Mouse (Mus musculus) erythroid progenitor cell, adult 5-6 weeks (primary cell): ENCODE results near the gene Defb43. TPM values are rescaled to one million over a fixed set of nuclear protein-coding genes. Genes with fewer than 3 reads are reported as not detected.
A peak's percentile ranks its signal among the peaks of the same experiment; 100 is the strongest.

Experiments used
- ATAC-seq: replicated peaks from 2 replicates; pipeline ENCODE4 v1.8.0; 2016; ENCODE audit warnings: moderate number of reproducible peaks, mild to moderate bottlenecking, moderate TSS enrichment, inconsistent platforms; ENCODE audit not compliant: poor library complexity, low FRiP score, severe bottlenecking
- total RNA-seq, 2 experiments: library from RNA; stranded (forward) in 1 of 2; stranded (reverse) in 1 of 2; fragments of 150-400 nt in 1 of 2; fragments of 186-747, 209-891 nt in 1 of 2; gene quantifications; 2 replicates each; pipeline versions ENCODE4 v1.2.3 to v1.2.4; 2015 to 2017; ENCODE audit warnings: low replicate concordance in 2 of 2

Defb43 gene
- total RNA-seq, 2 experiments from 2014 or later, result not detected

- peak; percentile 72 for ATAC-seq
These were observed 50.6 kb downstream of the Defb43 start for GRCm38 (mm10) chr14:63062184-63062583.

- ATAC-seq, result no peak
These were observed 53.8 kb downstream of the Defb43 start for GRCm38 (mm10) chr14:63065391-63065790.

- ATAC-seq, result 0 out of 2 replicates have a peak, but pooled peaks have one; percentile 44
These were observed 55.2 kb downstream of the Defb43 start for GRCm38 (mm10) chr14:63066630-63067310.

Other genes with a start within 250 kb of the Defb43 start
- gene Wdfy2, start 174.1 kb upstream of the Defb43 start, total RNA-seq (2015; ENCODE audit: low replicate concordance), result 5.4 and 5.9 TPM in 2 replicates
- gene Wdfy2, start 174.1 kb upstream of the Defb43 start, total RNA-seq (2017; ENCODE audit: low replicate concordance), result 3.3 and 4.9 TPM in 2 replicates
- not detected in 2 replicates for gene Defb48, start 27.3 kb upstream of the Defb43 start, total RNA-seq (2015; ENCODE audit: low replicate concordance)
- not detected in 2 replicates for gene Defb48, start 27.3 kb upstream of the Defb43 start, total RNA-seq (2017; ENCODE audit: low replicate concordance)
- not detected in 2 replicates for gene Defb47, start 13.7 kb upstream of the Defb43 start, total RNA-seq (2015; ENCODE audit: low replicate concordance)
- gene Defb47, start 13.7 kb upstream of the Defb43 start, total RNA-seq (2017; ENCODE audit: low replicate concordance), result not detected in 2 replicates
- gene Defb42, start 35.2 kb downstream of the Defb43 start, total RNA-seq (2015; ENCODE audit: low replicate concordance), result not detected in 2 replicates
- not detected in 2 replicates for gene Defb42, start 35.2 kb downstream of the Defb43 start, total RNA-seq (2017; ENCODE audit: low replicate concordance)
- gene Defb30, start 38.2 kb downstream of the Defb43 start, total RNA-seq (2015; ENCODE audit: low replicate concordance), result not detected in 2 replicates
- not detected in 2 replicates for gene Defb30, start 38.2 kb downstream of the Defb43 start, total RNA-seq (2017; ENCODE audit: low replicate concordance)